Mouse (Mus musculus) liver, postnatal 0 days (tissue): ENCODE data around the gene Rnps1.

Experiments
- CTCF ChIP-seq: sonication (generic); IDR thresholded peaks from 2 replicates; pipeline ENCODE4 v1.5.1; 2016; ENCODE audit warnings: antibody characterized with exemption, low read depth
- EP300 ChIP-seq: IDR thresholded peaks from 2 replicates; pipeline ENCODE4 v1.6.1; 2016; ENCODE audit warnings: antibody characterized with exemption, low read depth, mild to moderate bottlenecking

GRCm38 (mm10) chr17:24470701-24471527 lies 56.5 kb downstream of the Rnps1 start:
- no peak for TF ChIP-seq CTCF
- no peak for TF ChIP-seq EP300
